Mouse (Mus musculus): ENCODE data around the gene Prkab1.

The Prkab1 gene

GRCm38 (mm10) chr5:116024327-116024739 lies at the start of gene Prkab1:
Gene Prkab1, minus strand, starts transcription at chr5:116024508.
- peak; percentile 90 to 95 for DNase-seq

- no peak for DNase-seq
Observed at GRCm38 (mm10) chr5:116069618-116070017, 45.3 kb upstream of the Prkab1 start.

GRCm38 (mm10) chr5:116052826-116053225 lies 28.5 kb upstream of the Prkab1 start:
- DNase-seq, result no peak

- DNase-seq, result no peak
Observed at GRCm38 (mm10) chr5:116052171-116052570, 27.9 kb upstream of the Prkab1 start.

GRCm38 (mm10) chr5:116049821-116050220 lies 25.5 kb upstream of the Prkab1 start:
- DNase-seq, result no peak

- no peak for DNase-seq
Observed at GRCm38 (mm10) chr5:116048321-116048720, 24.0 kb upstream of the Prkab1 start.

- no peak for DNase-seq
Observed at GRCm38 (mm10) chr5:116046246-116046645, 21.9 kb upstream of the Prkab1 start.

GRCm38 (mm10) chr5:116045581-116045980 lies 21.3 kb upstream of the Prkab1 start:
- no peak for DNase-seq

- DNase-seq, result no peak
Observed at GRCm38 (mm10) chr5:116042241-116042640, 17.9 kb upstream of the Prkab1 start.

GRCm38 (mm10) chr5:116039706-116040105 lies 15.4 kb upstream of the Prkab1 start:
- DNase-seq, result no peak

- no peak for DNase-seq
Observed at GRCm38 (mm10) chr5:116037731-116038130, 13.4 kb upstream of the Prkab1 start.

- DNase-seq, result no peak
Observed at GRCm38 (mm10) chr5:116036465-116036864, 12.2 kb upstream of the Prkab1 start.

- peak; percentile 63 to 65 for DNase-seq
Observed at GRCm38 (mm10) chr5:116031190-116031577, 6.9 kb upstream of the Prkab1 start.

GRCm38 (mm10) chr5:116030566-116031189 lies 6.4 kb upstream of the Prkab1 start:
- no peak for DNase-seq

GRCm38 (mm10) chr5:116029071-116029470 lies 4.8 kb upstream of the Prkab1 start:
- DNase-seq, result peak; percentile 67 to 80

- DNase-seq, result no peak
Observed at GRCm38 (mm10) chr5:116026561-116026960, 2.3 kb upstream of the Prkab1 start.

GRCm38 (mm10) chr5:116026107-116026506 lies 1.8 kb upstream of the Prkab1 start:
- no peak for DNase-seq

GRCm38 (mm10) chr5:116023821-116024284 lies 455 bp downstream of the Prkab1 start:
- DNase-seq, result no peak

GRCm38 (mm10) chr5:116023251-116023661 lies 1.1 kb downstream of the Prkab1 start:
- DNase-seq, result no peak

- DNase-seq, result no peak
Observed at GRCm38 (mm10) chr5:116022658-116023200, 1.6 kb downstream of the Prkab1 start.

GRCm38 (mm10) chr5:116022131-116022530 lies 2.2 kb downstream of the Prkab1 start:
- no peak for DNase-seq

- DNase-seq, result no peak
Observed at GRCm38 (mm10) chr5:116021552-116021951, 2.8 kb downstream of the Prkab1 start.

- DNase-seq, result no peak
Observed at GRCm38 (mm10) chr5:116019371-116019770, 4.9 kb downstream of the Prkab1 start.

- DNase-seq, result no peak
Observed at GRCm38 (mm10) chr5:116018784-116019183, 5.5 kb downstream of the Prkab1 start.

GRCm38 (mm10) chr5:116018196-116018595 lies 6.1 kb downstream of the Prkab1 start:
- no peak for DNase-seq
